Mouse (Mus musculus) kidney, adult 2 months (tissue): Measurements from ENCODE around the gene Gm7534.

Source experiments
- CTCF ChIP-seq: fragments of 200-500 bp; conservative IDR thresholded peaks from 2 replicates; pipeline ENCODE4 v1.5.1; 2011; ENCODE audit warnings: low read depth, mild to moderate bottlenecking, control low read depth, low read length, moderate library complexity, mixed read lengths; ENCODE audit not compliant: insufficient read depth, insufficient read length
- POLR2A ChIP-seq: fragments of 200-500 bp; IDR thresholded peaks from one replicate; pipeline ENCODE4 v1.6.1; 2011; ENCODE audit warnings: low read depth, low read length, control low read depth

DNA sequence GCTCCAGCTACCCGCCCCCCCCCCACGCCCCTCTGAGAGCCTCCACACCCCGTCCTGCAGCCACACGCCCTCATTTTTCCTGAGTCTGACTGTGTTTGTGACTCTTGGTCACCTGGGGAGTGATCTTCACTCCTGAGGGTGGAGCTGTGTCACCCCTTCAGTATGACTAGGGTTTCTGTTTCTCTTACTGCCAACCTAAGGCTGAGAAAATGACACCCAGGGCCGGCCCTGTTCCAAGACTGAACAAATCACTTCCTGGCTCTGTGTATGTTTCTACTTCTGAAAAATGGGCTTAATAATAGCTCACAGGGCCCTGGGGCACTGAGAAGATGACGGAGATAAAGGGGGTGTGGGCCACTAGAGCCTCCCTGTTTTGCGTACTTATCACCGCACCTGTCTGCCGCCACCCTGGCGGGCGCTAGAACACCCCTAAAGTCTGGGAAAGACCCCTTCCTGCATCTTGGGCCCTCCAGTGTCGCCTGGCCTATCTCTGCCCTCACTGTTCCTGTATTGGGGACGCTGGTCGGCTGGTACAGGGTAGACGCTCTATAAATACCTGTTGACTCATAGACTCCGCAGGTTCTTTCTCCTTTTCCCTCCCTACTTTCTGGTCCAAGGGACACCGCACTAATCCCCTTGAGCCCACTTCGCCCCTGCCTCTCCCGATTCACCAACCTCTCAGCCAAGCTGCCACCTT, 34.9 kb upstream of the Gm7534 start:
- TF ChIP-seq CTCF (no peak), POLR2A (no peak)
